Mouse (Mus musculus): ENCODE data around the gene Polr2l. TPM values are rescaled to one million over a fixed set of nuclear protein-coding genes. Genes with fewer than 3 reads are reported as not detected.
A peak's percentile ranks its signal among the peaks of the same experiment; 100 is the strongest.

The Polr2l gene
- polyA plus RNA-seq, 1 experiment: 70.9 TPM

DNA sequence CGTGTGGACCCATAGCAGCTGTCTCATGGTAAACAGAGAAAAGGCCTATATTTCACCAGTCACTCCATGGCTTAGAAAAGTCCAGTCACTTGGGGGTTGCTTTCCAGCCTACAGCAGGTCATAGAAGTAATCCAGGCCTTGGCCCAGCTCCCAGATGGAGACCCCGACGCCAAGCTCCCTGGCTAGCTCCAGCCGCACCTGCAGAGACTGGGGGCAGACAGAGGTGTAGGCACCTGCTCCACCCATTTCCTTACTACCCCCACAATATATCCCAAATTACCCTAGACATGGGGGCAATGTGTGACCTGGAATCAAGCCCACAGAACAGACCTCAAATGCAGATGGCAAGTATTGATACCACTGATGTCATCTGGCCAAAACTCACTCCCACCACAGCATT is 21.0 kb upstream of the Polr2l start:
- no peak for DNase-seq
- no peaks in the 10 kb centered on the region; the same call in 1 of the 2 replicates for H3K36me3 ChIP-seq (ENCODE audit: control insufficient read depth, insufficient read depth, low read length)
- TF ChIP-seq CTCF (conservative IDR thresholded peaks at IDR 0.05; ENCODE audit: insufficient read depth, insufficient read length, low read depth, low read length) (no peak), POLR2A (IDR thresholded peaks at IDR 0.05; ENCODE audit: low read depth, low read length) (no peak)
- H3K27me3 ChIP-seq (replicated peaks; ENCODE audit: control insufficient read depth, insufficient read depth, low read length): no peaks in the 10 kb centered on the region
- no peak overlapping the region for H3K27ac ChIP-seq (ENCODE audit: insufficient read depth, low read depth, low read length)
- no peak overlapping the region for H3K4me3 ChIP-seq (ENCODE audit: insufficient read depth, low read depth, low read length)
- 84% methylated on average over 4 of the region's 4 CpGs for WGBS
- H3K4me1 ChIP-seq (ENCODE audit: control insufficient read depth, insufficient read depth, low read length): no peaks in the 10 kb centered on the region

- H3K27ac ChIP-seq (ENCODE audit: insufficient read depth, low read depth, low read length): no peak overlapping the region
- H3K4me1 ChIP-seq (ENCODE audit: control insufficient read depth, insufficient read depth, low read length): no peaks in the 10 kb centered on the region
- TF ChIP-seq POLR2A (IDR thresholded peaks at IDR 0.05; ENCODE audit: low read depth, low read length): no peak
- TF ChIP-seq CTCF (conservative IDR thresholded peaks at IDR 0.05; ENCODE audit: insufficient read depth, insufficient read length, low read depth, low read length): no peak
- H3K27me3 ChIP-seq (replicated peaks; ENCODE audit: control insufficient read depth, insufficient read depth, low read length): no peaks in the 10 kb centered on the region
- DNase-seq: no peak
- H3K36me3 ChIP-seq (ENCODE audit: control insufficient read depth, insufficient read depth, low read length): no peaks in the 10 kb centered on the region; the same call in 1 of the 2 replicates
- H3K4me3 ChIP-seq (ENCODE audit: insufficient read depth, low read depth, low read length): no peak overlapping the region
- 85% methylated on average over 2 of the region's 2 CpGs for WGBS
Measured at GRCm38 (mm10) chr7:141495379-141495778, 20.4 kb upstream of the Polr2l start.

DNA sequence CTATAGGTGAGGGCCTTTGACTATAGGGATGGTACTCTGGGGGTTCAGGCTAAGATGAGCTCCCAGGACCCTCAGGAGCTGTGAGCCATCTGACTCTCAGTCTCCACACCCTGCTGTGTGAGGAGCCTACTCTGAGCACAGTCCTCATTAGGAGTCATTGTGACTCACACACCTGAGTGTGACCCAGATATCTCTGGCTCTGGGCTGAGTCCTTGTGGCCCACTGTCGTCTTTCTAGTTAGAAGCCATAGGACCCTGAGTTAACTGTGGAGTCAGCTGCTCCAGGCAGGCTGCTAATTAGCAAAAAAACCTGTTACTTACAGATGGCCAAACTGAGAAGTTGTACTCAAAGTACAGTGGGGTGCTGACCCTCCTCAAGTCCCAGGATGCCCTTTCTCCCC is 18.8 kb upstream of the Polr2l start:
- H3K27ac ChIP-seq (ENCODE audit: insufficient read depth, low read depth, low read length): no peak overlapping the region
- no peak for TF ChIP-seq POLR2A (IDR thresholded peaks at IDR 0.05; ENCODE audit: low read depth, low read length)
- no peak for TF ChIP-seq CTCF (conservative IDR thresholded peaks at IDR 0.05; ENCODE audit: insufficient read depth, insufficient read length, low read depth, low read length)
- WGBS: 85% methylated on average over 1 of the region's 1 CpGs
- no peak for DNase-seq
- no peaks in the 10 kb centered on the region for H3K27me3 ChIP-seq (replicated peaks; ENCODE audit: control insufficient read depth, insufficient read depth, low read length)
- no peak overlapping the region for H3K4me3 ChIP-seq (ENCODE audit: insufficient read depth, low read depth, low read length)
- no peaks in the 10 kb centered on the region; the same call in 1 of the 2 replicates for H3K36me3 ChIP-seq (ENCODE audit: control insufficient read depth, insufficient read depth, low read length)
- no peaks in the 10 kb centered on the region for H3K4me1 ChIP-seq (ENCODE audit: control insufficient read depth, insufficient read depth, low read length)

DNA sequence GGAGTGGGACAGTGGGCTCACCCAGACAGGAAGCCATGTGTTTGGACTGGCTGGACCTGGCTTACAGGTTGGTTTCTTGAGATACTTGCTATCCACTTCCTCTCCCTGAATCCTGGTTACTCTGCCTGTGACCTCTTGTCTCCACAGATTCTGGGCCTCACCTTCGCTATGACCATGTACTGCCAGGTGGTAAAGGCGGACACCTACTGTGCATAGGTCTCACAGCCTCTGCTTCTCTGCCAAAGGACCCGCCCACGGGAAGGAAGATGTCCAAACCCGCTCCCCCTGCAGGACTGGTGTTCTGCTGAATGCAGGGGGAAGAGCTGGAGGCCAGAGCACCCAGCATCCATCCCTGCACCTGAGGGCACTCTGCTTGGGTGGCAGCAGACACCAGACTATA is 17.8 kb upstream of the Polr2l start:
- TF ChIP-seq CTCF (conservative IDR thresholded peaks at IDR 0.05; ENCODE audit: insufficient read depth, insufficient read length, low read depth, low read length) (no peak), POLR2A (IDR thresholded peaks at IDR 0.05; ENCODE audit: low read depth, low read length) (no peak)
- no peak for DNase-seq
- no peak overlapping the region for H3K27ac ChIP-seq (ENCODE audit: insufficient read depth, low read depth, low read length)
- 91% methylated on average over 5 of the region's 5 CpGs for WGBS
- no peaks in the 10 kb centered on the region for H3K4me1 ChIP-seq (ENCODE audit: control insufficient read depth, insufficient read depth, low read length)
- no peaks in the 10 kb centered on the region for H3K27me3 ChIP-seq (replicated peaks; ENCODE audit: control insufficient read depth, insufficient read depth, low read length)
- no peaks in the 10 kb centered on the region; the same call in 1 of the 2 replicates for H3K36me3 ChIP-seq (ENCODE audit: control insufficient read depth, insufficient read depth, low read length)
- no peak overlapping the region for H3K4me3 ChIP-seq (ENCODE audit: insufficient read depth, low read depth, low read length)

DNA sequence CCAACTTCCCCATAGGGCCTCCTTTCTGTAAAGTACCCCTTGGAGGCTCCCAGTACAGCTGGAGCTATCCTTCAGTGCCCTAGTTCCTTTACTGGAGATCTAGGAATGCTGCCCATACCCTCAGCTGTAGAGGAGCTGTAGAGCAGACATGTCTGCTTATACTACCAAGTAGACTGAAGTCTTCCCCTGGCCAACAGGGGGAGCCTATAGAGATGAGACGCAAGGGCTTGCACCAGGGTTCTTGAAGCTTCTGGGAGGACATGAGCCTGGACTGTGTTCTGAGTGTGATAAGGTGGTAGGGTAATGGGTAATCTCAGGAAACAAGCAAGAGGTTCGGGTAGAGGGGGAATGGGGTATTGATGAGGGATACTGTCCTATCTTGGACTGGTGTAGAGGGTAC is 16.2 kb upstream of the Polr2l start:
- no peak overlapping the region for H3K27ac ChIP-seq (ENCODE audit: insufficient read depth, low read depth, low read length)
- H3K36me3 ChIP-seq (ENCODE audit: control insufficient read depth, insufficient read depth, low read length): no peaks in the 10 kb centered on the region; the same call in 1 of the 2 replicates
- no peaks in the 10 kb centered on the region for H3K27me3 ChIP-seq (replicated peaks; ENCODE audit: control insufficient read depth, insufficient read depth, low read length)
- TF ChIP-seq POLR2A (IDR thresholded peaks at IDR 0.05; ENCODE audit: low read depth, low read length) (no peak), CTCF (conservative IDR thresholded peaks at IDR 0.05; ENCODE audit: insufficient read depth, insufficient read length, low read depth, low read length) (0 out of 2 replicates have a peak, but pooled peaks have one; percentile 37)
- WGBS: 86% methylated on average over 2 of the region's 2 CpGs
- H3K4me3 ChIP-seq (ENCODE audit: insufficient read depth, low read depth, low read length): no peak overlapping the region
- no peaks in the 10 kb centered on the region for H3K4me1 ChIP-seq (ENCODE audit: control insufficient read depth, insufficient read depth, low read length)
- DNase-seq: no peak

GRCm38 (mm10) chr7:141487141-141487540 is 12.2 kb upstream of the Polr2l start:
- TF ChIP-seq CTCF (conservative IDR thresholded peaks at IDR 0.05; ENCODE audit: insufficient read depth, insufficient read length, low read depth, low read length): no peak
- no peak for TF ChIP-seq POLR2A (IDR thresholded peaks at IDR 0.05; ENCODE audit: low read depth, low read length)
- Histone ChIP-seq H3K27me3 (replicated peaks; ENCODE audit: control insufficient read depth, insufficient read depth, low read length) (no peaks in the 10 kb centered on the region), H3K4me1 (ENCODE audit: control insufficient read depth, insufficient read depth, low read length) (peaks cover 8% of the 10 kb centered on the region; the same call in 1 of the 2 replicates), H3K4me3 (ENCODE audit: insufficient read depth, low read depth, low read length) (no peak overlapping the region), H3K27ac (ENCODE audit: insufficient read depth, low read depth, low read length) (no peak overlapping the region), H3K36me3 (ENCODE audit: control insufficient read depth, insufficient read depth, low read length) (no peaks in the 10 kb centered on the region)
- 77% methylated on average over 7 of the region's 7 CpGs for WGBS
- no peak for DNase-seq

DNA sequence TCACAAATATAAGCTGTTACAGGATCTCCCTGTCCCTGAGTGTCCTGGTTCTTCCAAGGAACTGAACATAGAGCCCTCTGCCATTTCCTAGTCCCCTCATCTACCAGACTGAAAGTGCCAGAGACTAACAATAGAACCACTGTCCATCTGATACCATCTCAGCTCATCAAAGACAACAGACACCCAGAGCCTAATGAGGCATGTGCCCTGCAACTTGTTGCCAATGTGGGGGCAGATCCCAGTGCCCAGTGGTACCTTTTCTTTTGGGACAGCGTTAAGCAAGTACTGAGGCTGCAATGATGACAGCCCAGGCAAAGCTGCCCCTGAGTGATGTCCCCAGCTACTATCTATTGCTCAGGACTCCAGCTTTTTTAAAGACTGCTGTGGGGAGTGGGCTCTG is 11.3 kb upstream of the Polr2l start:
- Histone ChIP-seq H3K27ac (ENCODE audit: insufficient read depth, low read depth, low read length) (no peak overlapping the region), H3K4me1 (ENCODE audit: control insufficient read depth, insufficient read depth, low read length) (peaks cover 8% of the 10 kb centered on the region), H3K36me3 (ENCODE audit: control insufficient read depth, insufficient read depth, low read length) (no peaks in the 10 kb centered on the region), H3K4me3 (ENCODE audit: insufficient read depth, low read depth, low read length) (no peak overlapping the region), H3K27me3 (replicated peaks; ENCODE audit: control insufficient read depth, insufficient read depth, low read length) (no peaks in the 10 kb centered on the region)
- WGBS: 66% methylated on average over 1 of the region's 1 CpGs
- TF ChIP-seq CTCF (conservative IDR thresholded peaks at IDR 0.05; ENCODE audit: insufficient read depth, insufficient read length, low read depth, low read length) (no peak), POLR2A (IDR thresholded peaks at IDR 0.05; ENCODE audit: low read depth, low read length) (no peak)
- no peak for DNase-seq

Data from kidney, adult 2 months (tissue).